Mouse (Mus musculus) erythroid progenitor cell, adult 5-6 weeks (primary cell): Measurements from ENCODE around the gene Ptdss2. TPM values are rescaled to one million over a fixed set of nuclear protein-coding genes. Genes with fewer than 3 reads are reported as not detected.

Experiments
- ATAC-seq: replicated peaks from 2 replicates; pipeline ENCODE4 v1.8.0; 2016; ENCODE audit warnings: moderate number of reproducible peaks, mild to moderate bottlenecking, moderate TSS enrichment, inconsistent platforms; ENCODE audit not compliant: poor library complexity, low FRiP score, severe bottlenecking
- total RNA-seq, 2 experiments: library from RNA; stranded (forward) in 1 of 2; stranded (reverse) in 1 of 2; fragments of 150-400 nt in 1 of 2; fragments of 186-747, 209-891 nt in 1 of 2; gene quantifications; 2 replicates each; pipeline versions ENCODE4 v1.2.3 to v1.2.4; 2015 to 2017; ENCODE audit warnings: low replicate concordance in 2 of 2

The Ptdss2 gene
- total RNA-seq (2015; ENCODE audit: low replicate concordance), result 278 and 380 TPM in 2 replicates
- total RNA-seq (2017; ENCODE audit: low replicate concordance), result 309 and 327 TPM in 2 replicates

DNA sequence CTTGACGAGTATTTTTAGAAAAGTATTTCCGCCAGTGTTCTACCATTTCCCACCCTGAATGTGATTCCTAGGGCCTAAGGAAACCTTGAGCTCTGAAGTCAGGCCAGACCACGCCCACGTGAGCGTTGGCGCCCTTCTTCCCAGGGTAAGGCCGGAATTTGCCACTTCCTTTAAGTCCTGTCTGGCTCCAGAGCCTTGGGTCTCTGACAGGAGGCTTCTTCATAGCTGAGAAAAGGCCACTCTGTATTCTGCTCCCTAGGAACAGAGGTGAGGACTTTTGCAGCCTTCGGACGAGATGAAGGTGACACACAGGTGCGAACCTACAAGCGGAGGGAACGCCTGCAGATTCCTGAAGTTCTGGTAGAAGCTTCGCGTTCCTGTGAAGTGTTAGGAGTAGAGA, at the start of gene Ptdss2:
Gene Ptdss2, plus strand, starts transcription at position 138 of the 400 bp plus-strand sequence.
- ATAC-seq, result no peak

DNA sequence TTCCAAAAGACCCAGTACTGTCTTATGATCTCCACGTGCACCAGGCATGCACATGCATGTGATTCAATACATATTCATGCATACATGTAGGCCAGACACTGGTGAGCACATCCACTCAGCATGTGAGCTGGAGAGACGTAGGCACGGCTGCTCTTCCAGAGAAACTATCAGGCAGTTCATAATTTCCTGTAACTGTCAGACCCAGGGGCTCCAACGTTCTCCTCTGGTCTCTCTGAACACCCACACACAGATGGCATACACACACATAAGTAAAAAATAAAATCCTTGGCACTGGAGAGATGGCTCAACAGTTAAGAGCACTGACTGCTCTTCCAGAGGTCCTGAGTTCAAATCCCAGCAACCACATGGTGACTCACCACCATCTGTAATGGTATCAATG, 48.4 kb upstream of the Ptdss2 start:
- no peak for ATAC-seq

- no peak for ATAC-seq
Observed at GRCm38 (mm10) chr7:141077841-141078240, 44.3 kb upstream of the Ptdss2 start, which contains the start of gene Pkp3. Pkp3 (plus strand) TSS chr7:141078218.

- ATAC-seq, result no peak
Observed at GRCm38 (mm10) chr7:141078876-141079275, 43.3 kb upstream of the Ptdss2 start.

GRCm38 (mm10) chr7:141079481-141080449, 42.4 kb upstream of the Ptdss2 start:
- ATAC-seq, result no peak

GRCm38 (mm10) chr7:141087894-141088293, 34.3 kb upstream of the Ptdss2 start:
- no peak for ATAC-seq

- no peak for ATAC-seq
Observed at GRCm38 (mm10) chr7:141088473-141088872, 33.7 kb upstream of the Ptdss2 start.

- ATAC-seq, result no peak
Observed at GRCm38 (mm10) chr7:141090228-141090627, 32.0 kb upstream of the Ptdss2 start.

GRCm38 (mm10) chr7:141092051-141092735, 30.0 kb upstream of the Ptdss2 start:
- ATAC-seq, result peak; percentile 95

GRCm38 (mm10) chr7:141093950-141094349, 28.2 kb upstream of the Ptdss2 start:
- ATAC-seq, result no peak

DNA sequence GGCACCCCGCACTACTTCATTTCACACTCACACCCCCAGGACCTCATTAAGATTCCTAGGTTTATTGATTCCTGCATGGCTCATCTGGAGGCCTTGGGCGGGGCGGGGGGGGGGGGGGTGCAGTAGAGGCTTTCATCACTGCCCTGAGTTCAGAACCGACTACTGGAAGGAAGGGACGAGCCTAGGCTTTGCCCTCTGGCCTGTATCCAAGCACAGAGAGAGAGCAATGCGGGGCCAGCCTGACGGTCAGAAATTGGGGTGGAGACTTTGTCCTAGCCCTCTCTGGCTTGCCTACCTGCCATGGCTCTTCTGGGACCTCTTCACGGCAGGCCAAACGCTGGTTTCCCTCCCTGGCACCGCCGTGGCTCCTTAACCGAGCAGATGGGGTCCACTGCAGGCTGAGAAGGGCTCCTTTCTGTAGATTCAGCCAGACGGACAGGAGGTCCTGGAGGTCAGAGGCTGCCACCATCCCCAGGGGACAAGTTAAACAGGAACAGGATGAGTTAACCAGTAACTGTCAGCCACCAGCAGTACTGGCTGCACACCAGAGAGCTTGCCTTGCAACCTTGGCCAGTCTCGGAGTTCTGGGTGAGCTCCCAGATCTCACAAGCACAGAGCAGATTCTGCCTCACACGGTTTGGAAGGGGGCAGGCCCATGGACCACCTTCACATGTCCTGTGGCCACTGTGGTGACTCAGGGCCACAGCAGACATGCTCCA, 27.5 kb upstream of the Ptdss2 start:
- ATAC-seq, result no peak

GRCm38 (mm10) chr7:141096021-141096420, 26.2 kb upstream of the Ptdss2 start:
- no peak for ATAC-seq

DNA sequence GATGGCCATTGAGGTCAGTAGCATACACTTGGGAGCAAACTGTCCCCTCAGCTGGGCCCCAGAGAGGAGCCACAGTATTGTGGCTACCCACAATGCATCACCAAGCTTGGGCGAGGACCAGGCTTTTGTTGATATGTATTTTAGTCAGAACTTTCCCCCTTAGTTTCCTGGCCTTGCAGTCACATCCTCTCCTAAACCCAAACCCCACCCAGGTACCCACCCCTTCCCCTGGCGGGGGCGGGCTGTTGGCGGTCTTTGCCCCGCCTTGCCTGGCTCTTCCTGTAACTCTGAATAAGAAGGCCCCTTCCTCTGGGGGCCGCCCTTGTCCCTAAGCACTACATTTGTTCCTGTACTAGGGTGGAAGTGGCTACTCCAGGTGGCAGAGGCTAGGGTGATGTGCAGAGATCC, 25.5 kb upstream of the Ptdss2 start:
- ATAC-seq, result no peak

DNA sequence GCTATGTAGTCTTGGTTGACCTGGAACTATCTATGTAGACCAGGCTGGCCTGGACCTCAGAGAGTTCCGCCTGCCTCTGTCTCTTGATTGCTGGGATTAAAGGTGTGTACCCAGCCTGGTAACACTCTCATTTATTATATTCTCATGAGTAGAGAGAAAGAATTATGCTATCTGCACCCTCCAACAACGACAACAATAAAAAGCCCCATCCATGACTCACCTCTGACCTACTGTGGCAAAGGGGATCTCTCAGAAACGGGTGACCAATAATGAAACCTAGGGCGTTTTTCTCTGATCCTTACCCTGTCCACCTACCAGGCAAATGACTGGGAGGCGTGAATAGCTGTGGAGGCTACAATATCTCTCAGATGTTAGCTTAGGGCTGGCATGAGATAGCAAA, 25.0 kb upstream of the Ptdss2 start:
- no peak for ATAC-seq

GRCm38 (mm10) chr7:141099911-141100691, 22.1 kb upstream of the Ptdss2 start, which contains the start of gene Sigirr:
Sigirr (minus strand) TSS chr7:141100572.
- no peak for ATAC-seq

DNA sequence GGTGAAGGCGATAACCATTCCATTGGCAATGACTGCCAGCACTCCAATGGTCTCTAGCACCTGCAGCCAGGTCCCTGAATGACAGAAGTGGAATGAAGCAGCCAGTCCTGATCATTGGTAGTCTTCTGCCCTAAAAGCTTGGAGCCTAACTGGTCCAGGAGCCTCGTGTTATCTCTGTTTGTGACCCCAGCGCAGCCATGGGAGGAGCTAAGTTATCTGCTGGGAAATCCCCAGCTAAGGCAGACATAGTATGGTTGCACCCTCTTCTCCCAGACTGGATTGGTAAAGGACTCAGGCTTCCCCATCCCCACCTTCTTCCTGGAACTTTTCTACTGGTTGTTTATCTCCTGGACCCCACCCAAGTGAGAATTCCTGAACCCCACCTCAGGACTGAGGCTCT, 19.0 kb upstream of the Ptdss2 start:
- ATAC-seq, result peak; percentile 67; the same call in 1 of the 2 replicates

DNA sequence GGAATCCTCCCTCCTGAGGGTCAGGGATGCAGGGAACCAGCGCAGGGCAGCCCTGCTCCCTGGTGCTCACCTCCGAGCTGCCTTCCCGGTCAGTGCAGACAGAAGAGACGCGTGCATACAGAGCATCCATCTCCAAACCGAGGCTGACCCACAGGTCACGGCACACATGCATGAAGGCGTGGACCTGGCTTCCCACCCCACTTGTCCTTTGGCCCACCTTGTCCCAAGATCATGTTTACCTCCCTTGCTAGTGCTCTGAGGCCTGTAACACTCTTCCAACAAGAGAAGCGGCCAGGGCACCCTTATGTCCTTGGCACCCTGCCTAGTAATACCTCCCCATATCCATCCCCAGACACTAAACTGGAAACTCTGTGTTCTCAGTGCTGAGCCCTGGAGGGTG, 6.3 kb upstream of the Ptdss2 start:
- no peak for ATAC-seq

DNA sequence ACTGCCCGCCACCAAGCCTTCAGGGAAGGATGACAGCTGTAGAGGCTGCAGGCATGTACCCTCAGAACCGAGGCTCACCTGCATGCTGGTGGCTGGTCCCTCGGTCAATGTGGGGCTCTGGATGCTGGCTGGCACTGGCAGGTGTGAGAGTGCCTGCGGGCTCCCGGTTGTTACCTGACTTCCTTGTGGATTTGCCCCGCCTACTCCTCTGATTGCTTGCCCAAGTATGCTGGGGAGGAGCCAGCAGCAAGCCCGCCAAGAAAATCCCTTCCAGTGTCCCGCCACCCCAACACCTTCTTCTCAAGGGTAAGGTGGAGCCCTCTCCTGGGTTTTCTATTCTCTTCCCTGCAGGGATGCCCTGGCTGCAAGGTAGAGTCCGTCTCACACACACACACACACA, 4.5 kb upstream of the Ptdss2 start, which contains the start of gene Ano9:
Gene Ano9, minus strand, starts transcription at position 171 of the 400 bp plus-strand sequence.
- no peak for ATAC-seq

- no peak for ATAC-seq
Observed at GRCm38 (mm10) chr7:141119487-141119886, 2.7 kb upstream of the Ptdss2 start.
